Mouse (Mus musculus): Measurements from ENCODE around the gene Zfp946.

The Zfp946 gene

DNA sequence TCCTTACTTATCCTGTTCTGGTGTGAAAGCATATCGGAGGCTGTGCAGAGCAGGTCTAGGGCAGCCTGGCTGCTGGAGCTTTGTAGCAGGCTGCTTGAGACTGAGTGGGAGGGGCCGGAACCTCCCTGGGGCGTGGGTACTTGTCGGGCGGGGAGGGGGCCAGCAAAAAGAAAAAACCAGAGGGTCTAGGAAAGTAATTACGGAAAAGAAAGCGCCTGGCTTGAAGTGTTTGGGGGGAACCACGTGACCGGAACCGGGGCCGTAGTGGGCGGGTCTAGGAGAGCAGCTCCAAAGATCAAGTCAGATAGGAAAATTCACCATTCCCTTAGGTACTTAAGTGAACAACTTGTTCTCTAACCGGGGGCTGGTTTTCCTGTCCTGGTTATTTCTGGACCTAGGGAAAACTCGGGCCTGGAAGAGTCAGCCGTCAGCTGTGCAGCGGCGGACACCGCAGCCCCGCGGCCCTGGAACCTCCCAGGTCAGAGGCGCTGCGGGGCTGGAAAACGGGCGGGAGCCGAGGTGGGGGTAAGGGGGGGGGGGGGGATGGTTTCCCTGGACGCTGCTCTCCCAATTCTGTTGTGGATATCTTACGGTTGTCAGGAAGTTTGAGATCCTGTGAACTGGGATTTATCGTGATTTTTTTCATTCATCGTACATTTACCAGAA is at the start of gene Zfp946:
TSS of gene Zfp946 (plus strand) at position 271 of the 666 bp plus-strand sequence.
- peak; percentile 91 for DNase-seq (ENCODE audit: low read depth, low spot score)

GRCm38 (mm10) chr17:22410756-22411155 is 13.3 kb upstream of the Zfp946 start:
- DNase-seq (ENCODE audit: low read depth, low spot score): no peak

DNA sequence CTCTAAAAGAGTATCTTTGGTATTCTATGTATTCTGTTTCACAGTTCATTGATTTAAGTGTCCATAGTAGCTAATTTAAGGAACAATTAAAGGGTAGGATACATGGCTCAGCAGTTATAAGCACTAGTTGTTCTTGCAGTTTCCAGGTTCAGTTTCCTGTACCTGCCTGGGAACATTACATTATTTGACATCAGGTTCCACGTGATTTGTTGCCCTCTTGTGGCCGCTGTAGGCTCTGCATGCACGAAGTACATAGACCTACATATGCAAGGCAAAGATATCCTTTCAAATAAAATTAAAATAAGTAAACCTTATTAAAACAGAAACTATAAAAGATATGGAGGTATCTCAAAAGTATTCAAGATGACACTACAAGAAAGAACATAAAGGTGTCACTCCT is 6.5 kb upstream of the Zfp946 start:
- DNase-seq (ENCODE audit: low read depth, low spot score): peak; percentile 68

GRCm38 (mm10) chr17:22424636-22425354 is 773 bp downstream of the Zfp946 start:
- no peak for DNase-seq (ENCODE audit: low read depth, low spot score)

DNA sequence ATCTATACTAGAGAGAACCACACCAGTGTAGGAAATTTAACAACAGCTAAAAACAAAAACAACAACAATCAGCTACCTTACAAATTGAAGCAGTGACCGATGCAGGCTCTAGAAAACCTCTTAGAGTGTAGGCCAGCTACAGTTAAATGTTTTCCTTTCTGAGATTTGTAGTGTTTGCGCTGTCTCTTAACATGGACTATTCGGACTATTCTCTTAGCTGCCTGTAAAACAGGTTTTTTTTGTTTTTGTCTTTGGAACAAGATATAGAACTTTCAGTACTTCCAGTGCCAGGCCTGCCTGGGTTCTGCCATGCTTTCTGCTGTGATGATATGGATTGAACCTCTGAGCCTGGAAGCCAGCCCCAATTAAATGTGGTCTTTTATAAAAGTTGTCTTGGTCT is 23.7 kb downstream of the Zfp946 start:
- DNase-seq (ENCODE audit: low read depth, low spot score): no peak

GRCm38 (mm10) chr17:22497120-22497519 is 73.1 kb downstream of the Zfp946 start:
- DNase-seq (ENCODE audit: low read depth, low spot score): no peak

Measured in mesoderm, embryonic 11.5 days (tissue).